Mouse (Mus musculus): ENCODE data around the gene Ptgfrn.

DNA sequence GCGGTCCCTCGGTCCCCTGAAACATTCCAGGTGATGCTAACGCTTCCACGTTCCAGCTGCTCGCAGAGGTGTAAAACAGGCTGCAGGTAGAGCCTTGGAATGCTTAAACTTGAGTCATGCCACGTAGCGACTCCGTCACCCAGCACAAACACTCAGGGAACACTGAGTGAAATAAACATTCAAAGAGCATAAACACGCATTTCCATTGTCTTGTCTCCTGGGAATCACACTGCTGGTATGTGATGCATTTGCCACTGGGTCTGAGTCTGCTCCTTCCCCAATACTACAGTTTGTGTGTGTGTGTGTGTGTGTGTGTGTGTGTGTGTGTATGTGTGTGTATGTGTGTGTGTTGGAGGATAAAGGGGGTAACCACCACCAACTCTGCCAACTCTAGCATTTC, 5.2 kb downstream of the Ptgfrn start:
- TF ChIP-seq CTCF (IDR thresholded peaks at IDR 0.05; ENCODE audit: borderline replicate concordance, insufficient read depth, low read length) (no peak), POLR2A (IDR thresholded peaks at IDR 0.05; ENCODE audit: low read depth, low read length) (no peak)

Measured in embryonic fibroblast, embryonic 13.5 days (primary cell).